Mouse (Mus musculus) embryonic stem cell, embryonic (primary cell): ENCODE data around the gene Ccdc15.

Source experiments
- CTCF ChIA-PET, 4 experiments: fragments of 300-600 bp in 2 of 4; fragments of 350-600 bp in 2 of 4; sonication (Branson Sonifier 250); formaldehyde crosslinking; loops; one replicate each; lab custom pipeline; 2022; ENCODE audit warnings: inconsistent platforms in 2 of 4; lab: Charles Lee
- POLR2A ChIA-PET, 4 experiments: fragments of 300-600 bp in 2 of 4; fragments of 350-600 bp in 2 of 4; sonication (Branson Sonifier 250); formaldehyde crosslinking; loops; one replicate each; lab custom pipeline; 2022; ENCODE audit warnings: antibody characterized with exemption in 4 of 4, inconsistent platforms in 1 of 4; lab: Charles Lee

Ccdc15 gene

GRCm38 (mm10) chr9:37250631-37251030 is 97.6 kb downstream of the Ccdc15 start:
- ChIA-PET CTCF (interaction anchor here in 2 of 4 experiments (0.7 kb wide), 2 partner anchors 20 to 205 kb away, joined by 3 read pairs; no protein-coding TSS in a partner anchor), POLR2A (interaction anchor here in 2 of 4 experiments (0.9 to 2.8 kb wide), 3 partner anchors 14 to 111 kb away, joined by 3 to 6 read pairs (median 3); partner anchors contain the start of gene Tmem218 (in 1 of the 2))

DNA sequence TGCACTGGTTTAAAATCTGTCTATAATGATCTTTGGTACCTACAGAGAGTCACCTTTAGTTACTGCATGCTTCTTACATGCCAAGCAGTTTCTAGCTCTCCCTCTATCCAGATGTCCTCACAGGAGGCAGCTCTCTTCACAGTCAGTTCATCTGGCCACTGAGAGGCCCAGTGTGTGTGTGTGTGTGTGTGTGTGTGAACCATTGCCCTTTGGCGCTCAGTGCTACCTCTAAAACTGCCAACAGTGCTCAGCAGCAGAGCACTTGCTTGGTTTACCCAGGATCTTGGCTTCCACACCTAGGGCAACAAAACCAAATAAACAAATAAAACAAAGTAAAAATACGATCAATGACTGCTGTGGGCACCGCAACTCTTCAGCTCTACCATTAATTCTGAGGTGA is 98.3 kb downstream of the Ccdc15 start:
- POLR2A ChIA-PET = interaction anchor here in 2 of 4 experiments (0.9 to 3.1 kb wide), 7 partner anchors 9 to 135 kb away, joined by 3 to 14 read pairs (median 3); partner anchors contain the start of gene Tmem218 (in 1 of the 2)
- CTCF ChIA-PET = interaction anchor here in 3 of 4 experiments (0.5 to 2.1 kb wide), 5 partner anchors 17 to 316 kb away, joined by 3 to 8 read pairs (median 3); no protein-coding TSS in a partner anchor

- CTCF ChIA-PET = interaction anchor here (0.5 to 2.1 kb wide), 11 partner anchors 7 to 358 kb away, joined by 3 to 10 read pairs (median 4); partner anchors contain the start of gene Slc37a2 (in 1 of the 4)
- POLR2A ChIA-PET = interaction anchor here in 2 of 4 experiments (0.5 to 3.1 kb wide), 12 partner anchors 8 to 445 kb away, joined by 3 to 14 read pairs (median 4); partner anchors contain the start of genes Tmem218 (in 2 of the 2) and Ccdc15 (in 1 of the 2)
Measured at GRCm38 (mm10) chr9:37248381-37248906, 99.8 kb downstream of the Ccdc15 start.

DNA sequence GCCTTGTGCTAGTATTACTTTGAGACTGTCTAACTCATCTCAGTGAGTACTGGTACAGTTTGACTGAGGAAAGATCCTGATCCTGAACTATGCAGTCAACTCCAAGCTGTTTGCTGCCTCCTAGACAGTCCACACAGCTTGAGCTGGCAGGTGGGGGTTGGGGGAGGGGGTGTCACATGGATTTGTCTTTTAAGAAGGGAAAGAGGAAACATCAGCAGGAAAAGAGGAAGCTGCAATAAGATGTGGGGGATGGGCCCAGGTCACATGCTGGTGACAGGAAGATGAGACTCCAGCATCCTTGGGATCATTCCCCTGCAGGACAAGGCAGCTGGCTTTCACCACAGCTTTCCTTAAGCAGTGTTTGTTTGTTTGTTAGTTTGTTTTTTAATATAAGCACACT is 100.8 kb downstream of the Ccdc15 start:
- ChIA-PET POLR2A (interaction anchor here in 3 of 4 experiments (0.6 to 3.1 kb wide), 12 partner anchors 9 to 444 kb away, joined by 3 to 14 read pairs (median 4); partner anchors contain the start of gene Tmem218 (in 1 of the 3)), CTCF (interaction anchor here (0.7 to 2.0 kb wide), 6 partner anchors 8 to 162 kb away, joined by 3 to 10 read pairs (median 4); partner anchors contain the start of gene Slc37a2 (in 3 of the 4))

DNA sequence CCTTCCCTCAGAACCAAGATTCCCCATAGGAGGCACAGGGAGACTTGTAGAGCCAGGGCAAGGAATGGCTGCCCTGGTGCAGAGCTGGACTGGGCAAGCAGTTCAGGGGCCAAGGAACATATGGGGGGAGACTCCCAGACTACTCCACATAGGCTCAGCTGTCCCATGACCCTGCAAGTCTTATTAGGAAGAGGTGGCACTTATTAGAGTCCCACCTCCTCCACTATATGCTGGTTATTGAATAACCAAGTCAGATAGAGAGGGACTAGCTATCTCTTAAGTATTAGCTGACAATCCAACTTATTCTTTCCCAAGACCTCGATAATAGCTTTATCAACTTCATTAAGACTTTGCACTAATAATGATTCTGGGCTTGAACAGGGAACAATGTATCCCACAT is 102.4 kb downstream of the Ccdc15 start:
- POLR2A ChIA-PET = interaction anchor here in 3 of 4 experiments (1.0 to 3.0 kb wide), 6 partner anchors 8 to 38 kb away, joined by 3 to 9 read pairs (median 3); partner anchors contain the start of genes Slc37a2 (in 2 of the 3) and Tmem218 (in 1 of the 3)
- CTCF ChIA-PET = interaction anchor here in 3 of 4 experiments (1.2 to 2.0 kb wide), 4 partner anchors 9 to 280 kb away, joined by 3 to 5 read pairs (median 4); partner anchors contain the start of gene Slc37a2 (in 2 of the 3)

GRCm38 (mm10) chr9:37245404-37245803 is 102.8 kb downstream of the Ccdc15 start:
- CTCF ChIA-PET = interaction anchor here in 3 of 4 experiments (0.6 to 2.0 kb wide), 4 partner anchors 9 to 279 kb away, joined by 3 to 5 read pairs (median 3); partner anchors contain the start of gene Slc37a2 (in 1 of the 3)
- POLR2A ChIA-PET = interaction anchor here in 3 of 4 experiments (1.1 to 3.0 kb wide), 5 partner anchors 9 to 30 kb away, joined by 3 to 9 read pairs (median 3); partner anchors contain the start of gene Slc37a2 (in 2 of the 3)

GRCm38 (mm10) chr9:37244600-37244999 is 103.6 kb downstream of the Ccdc15 start:
- POLR2A ChIA-PET = interaction anchor here in 2 of 4 experiments (1.1 to 1.4 kb wide), 2 partner anchors 9 to 11 kb away, joined by 3 to 4 read pairs; partner anchors contain the start of gene Slc37a2 (in 1 of the 2)
- CTCF ChIA-PET = interaction anchor here in 1 of 4 experiments (2.0 kb wide), 1 partner anchor 10 kb away, joined by 5 read pairs; no protein-coding TSS in a partner anchor

DNA sequence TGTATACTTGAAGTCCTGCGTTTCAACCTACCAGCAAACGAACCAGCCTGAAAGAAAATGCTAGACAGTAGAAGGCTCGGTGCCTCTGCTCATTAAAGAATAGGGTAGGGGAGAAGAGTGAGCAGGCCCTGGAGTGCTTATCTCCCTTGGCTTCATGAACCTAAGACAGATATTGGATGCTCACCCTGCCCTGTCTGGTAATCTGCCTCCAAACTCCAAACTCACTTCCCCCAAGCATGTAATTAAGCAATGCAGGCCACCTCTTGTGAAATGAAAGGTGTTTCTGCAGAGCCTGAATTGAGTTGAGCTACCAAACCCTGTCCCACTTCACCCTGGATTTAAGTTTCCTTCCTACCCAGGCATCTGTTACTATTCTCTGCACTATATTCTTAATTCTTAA is 105.5 kb downstream of the Ccdc15 start:
- ChIA-PET CTCF (interaction anchor here in 1 of 4 experiments (0.8 kb wide), 1 partner anchor 165 kb away, joined by 3 read pairs; no protein-coding TSS in a partner anchor), POLR2A (no interaction called here)

DNA sequence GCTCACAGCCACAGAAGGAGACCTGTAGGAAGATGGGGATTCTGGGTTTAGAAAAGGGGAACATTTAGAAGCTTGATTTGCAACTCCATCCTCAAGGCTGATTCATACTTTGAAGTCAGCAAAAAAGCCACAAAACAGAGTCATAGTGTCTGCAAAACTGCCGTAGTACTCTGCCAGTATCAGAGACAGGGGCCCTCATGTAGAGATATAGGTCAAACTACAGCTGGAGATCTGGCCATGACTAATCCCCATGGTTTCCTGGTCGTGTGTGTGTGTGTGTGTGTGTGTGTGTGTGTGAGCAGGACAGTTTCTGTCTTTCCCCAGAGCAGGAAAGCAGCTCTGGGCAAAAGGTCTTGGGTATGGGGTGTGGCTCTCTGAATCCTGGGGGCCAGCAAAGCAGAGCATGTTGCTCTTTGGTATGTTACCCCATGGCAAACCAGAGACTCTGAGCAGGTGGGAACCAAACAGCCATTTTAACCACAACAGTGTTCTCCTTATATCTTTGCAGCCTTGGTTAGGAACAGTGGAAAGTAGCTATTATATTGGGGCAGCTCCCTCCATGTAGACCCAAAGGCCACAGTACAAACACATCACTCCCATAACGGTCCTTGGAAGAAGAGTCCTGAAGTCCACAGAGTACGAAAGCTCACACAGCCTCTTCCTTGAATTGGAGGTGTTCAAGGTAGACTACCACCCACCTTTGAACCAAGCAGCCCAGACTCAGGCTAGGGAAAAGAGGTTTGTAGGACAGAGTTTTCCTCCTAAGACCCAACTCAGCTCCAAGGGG is 112.1 kb downstream of the Ccdc15 start:
- ChIA-PET POLR2A (interaction anchor here in 1 of 4 experiments (0.7 to 1.7 kb wide), 2 partner anchors 11 to 27 kb away, joined by 3 to 7 read pairs; no protein-coding TSS in a partner anchor), CTCF (no interaction called here)

DNA sequence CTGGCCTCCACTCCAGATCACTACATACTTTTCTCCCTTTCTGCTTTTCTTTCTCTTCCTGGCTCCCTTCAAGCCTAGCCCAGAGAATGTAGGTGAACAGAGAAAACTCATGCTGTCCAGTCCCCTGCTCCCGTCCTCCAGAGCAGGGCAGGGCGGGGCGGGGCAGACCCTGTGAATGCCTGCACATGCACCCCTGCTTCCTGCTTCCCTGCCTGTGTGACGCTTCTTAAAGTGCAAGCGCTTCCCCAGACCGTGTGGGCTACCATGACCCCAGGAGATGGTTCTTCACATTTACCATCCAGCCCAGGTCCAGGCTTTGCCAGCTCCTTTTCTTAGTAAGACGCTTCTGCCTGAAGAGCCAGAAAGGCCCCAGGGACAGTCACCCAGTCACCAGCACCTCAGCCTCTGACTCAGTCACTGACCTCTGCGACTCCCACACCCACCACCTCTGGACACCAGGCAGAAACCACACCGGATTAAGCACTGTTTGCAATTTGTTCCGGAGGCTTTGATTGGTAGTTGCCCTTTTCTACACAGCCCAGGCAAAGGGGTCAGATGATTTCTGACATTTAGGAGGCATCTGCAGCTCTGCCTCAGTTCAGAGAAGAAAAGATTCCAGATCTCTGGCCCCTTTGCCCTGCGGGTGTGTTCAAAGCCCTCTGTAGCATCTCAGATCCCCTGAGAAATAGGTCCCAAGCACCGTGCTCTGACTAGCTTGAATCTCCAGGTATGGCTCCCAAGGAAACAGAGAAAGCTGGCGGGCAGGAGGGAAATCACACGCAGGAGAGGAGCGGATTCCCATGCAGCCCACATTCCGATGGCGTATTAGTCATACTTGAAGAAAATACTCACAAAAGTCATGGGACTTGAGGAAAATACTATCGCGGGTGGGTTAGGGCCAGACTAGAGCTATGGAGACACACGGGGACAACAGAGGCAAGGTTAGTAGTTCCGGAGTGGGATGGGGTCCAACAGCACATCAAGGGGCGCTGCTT is 115.7 kb downstream of the Ccdc15 start:
- ChIA-PET CTCF (interaction anchor here in 3 of 4 experiments (0.5 to 3.2 kb wide), 9 partner anchors 9 to 342 kb away, joined by 3 to 10 read pairs (median 4); no protein-coding TSS in a partner anchor), POLR2A (interaction anchor here in 3 of 4 experiments (0.5 to 1.1 kb wide), 5 partner anchors 15 to 292 kb away, joined by 3 to 4 read pairs (median 3); partner anchors contain the start of gene Tmem218 (in 2 of the 3))

DNA sequence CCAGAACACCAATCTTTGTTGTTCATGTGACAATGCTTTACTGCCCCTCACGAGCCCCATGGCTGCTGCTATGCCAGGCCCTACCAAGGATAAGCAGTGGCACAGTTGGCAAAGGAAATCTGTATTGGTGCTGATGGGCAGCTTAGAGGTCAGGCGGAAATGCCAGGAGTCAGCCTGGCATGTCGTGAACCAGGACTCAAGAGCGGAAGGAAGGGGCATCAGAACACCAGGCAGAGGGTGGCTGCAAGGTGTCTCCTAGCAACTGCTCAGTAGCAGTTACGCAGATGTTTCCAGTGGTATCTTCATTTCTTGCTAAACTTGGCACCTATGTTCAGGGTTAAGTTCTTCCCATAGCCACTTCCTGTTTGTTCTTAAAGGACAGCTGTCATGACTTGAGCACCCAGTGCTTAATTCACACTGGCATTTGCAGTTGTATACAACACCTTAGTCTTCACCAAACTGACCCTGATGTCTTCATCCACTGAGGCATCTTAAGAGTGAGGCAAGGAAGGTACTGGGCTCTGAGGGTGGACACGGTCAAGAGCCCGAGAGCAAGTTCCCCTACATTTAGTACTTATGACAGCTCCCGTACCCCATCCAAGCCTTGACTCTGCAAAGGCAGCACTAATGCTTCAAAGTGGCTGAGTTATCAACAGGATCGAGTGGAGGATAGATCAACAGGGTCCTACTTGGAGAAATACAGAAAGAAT is 117.6 kb downstream of the Ccdc15 start:
- ChIA-PET CTCF (interaction anchor here (0.5 to 2.3 kb wide), 40 partner anchors 9 to 354 kb away, joined by 3 to 21 read pairs (median 4); partner anchors contain the start of genes Tmem218 (in 2 of the 4), Pknox2 (in 1 of the 4) and Slc37a2 (in 1 of the 4)), POLR2A (interaction anchor here in 2 of 4 experiments (1.5 to 2.0 kb wide), 3 partner anchors 8 to 56 kb away, joined by 3 to 8 read pairs (median 5); partner anchors contain the start of gene Slc37a2 (in 1 of the 2))

DNA sequence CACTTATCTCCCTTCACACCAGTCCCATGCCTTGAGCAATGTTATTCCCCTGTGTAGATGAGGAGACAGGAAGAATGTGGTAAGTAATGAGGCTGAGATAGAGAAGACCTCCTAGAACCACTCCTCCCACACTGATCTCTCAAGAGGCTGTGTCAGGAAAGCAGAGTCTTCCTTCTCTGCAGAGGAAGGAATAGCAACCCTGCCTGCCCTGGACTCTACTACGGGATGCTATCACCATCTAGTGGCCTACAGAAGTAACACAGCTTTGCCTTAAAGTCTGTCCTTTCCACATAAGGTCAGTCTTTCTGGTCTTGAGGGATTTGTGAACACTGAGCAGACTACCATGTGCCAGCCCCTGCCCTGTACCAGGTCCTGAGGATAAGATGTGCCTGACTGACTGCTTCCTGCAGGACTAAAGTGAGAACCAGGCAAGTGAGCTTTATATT is 118.3 kb downstream of the Ccdc15 start:
- POLR2A ChIA-PET = interaction anchor here in 2 of 4 experiments (0.6 to 2.0 kb wide), 6 partner anchors 9 to 302 kb away, joined by 3 to 8 read pairs (median 4); partner anchors contain the start of gene Slc37a2 (in 1 of the 2)
- CTCF ChIA-PET = interaction anchor here (0.5 to 2.3 kb wide), 52 partner anchors 9 to 353 kb away, joined by 3 to 21 read pairs (median 4); partner anchors contain the start of genes Pknox2 (in 2 of the 4), Slc37a2 (in 2 of the 4) and Tmem218 (in 2 of the 4)
